Mouse (Mus musculus) urinary bladder, postnatal 14 days (tissue): ENCODE data around the gene Gm20388.

Experiments
- DNase-seq: peaks from one replicate; pipeline ENCODE4 v3.0.0; 2021; ENCODE audit warnings: low spot score

Gm20388 gene

DNA sequence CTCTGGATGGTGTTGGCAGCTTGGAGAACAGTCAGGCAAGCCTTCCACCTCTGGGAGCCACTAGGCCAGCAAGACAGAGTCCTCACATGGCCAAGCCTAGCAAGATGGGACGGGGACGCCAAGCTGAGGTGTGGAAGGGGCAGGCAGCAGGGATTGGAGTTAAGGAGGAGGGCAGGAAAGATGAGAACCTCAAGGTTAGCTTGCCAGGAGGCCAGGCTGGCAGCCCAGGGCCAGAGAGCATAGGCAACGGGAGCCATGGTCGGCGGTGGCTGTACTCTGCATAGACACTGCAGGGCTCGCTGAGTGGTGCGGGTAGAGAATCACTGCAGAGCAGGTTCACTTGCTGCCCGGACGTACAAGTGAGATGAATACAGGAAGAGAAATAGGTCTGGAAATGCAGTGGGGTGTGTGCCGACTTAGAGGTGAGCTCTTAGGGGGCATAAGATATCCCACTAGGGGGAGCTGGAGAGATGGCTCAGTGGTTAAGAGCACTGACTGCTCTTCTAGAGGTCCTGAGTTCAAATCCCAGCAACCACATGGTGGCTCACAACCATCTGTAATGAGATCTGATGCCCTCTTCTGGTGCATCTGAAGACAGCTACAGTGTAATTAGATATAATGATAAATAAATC lies 731.5 kb downstream of the Gm20388 start:
- no peak for DNase-seq

DNA sequence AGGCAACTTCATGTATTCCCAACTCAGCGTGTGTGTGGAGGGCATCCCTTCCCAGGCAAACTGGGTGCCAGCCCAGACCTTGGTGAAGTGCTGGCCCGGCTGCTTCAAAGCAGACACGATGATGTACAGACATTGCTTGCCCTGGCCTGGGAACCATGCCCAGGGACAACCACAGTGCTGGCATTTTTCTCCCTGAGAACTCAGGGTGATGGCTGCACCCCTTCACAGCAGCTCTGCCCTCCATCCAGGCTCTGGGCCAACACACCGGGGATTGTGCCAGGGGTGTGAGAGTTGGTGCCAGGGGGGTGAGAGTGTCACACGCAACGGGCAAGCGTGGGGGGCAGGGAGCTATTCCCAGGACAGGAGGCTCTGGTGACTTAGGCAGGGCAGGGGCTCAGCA lies 734.0 kb downstream of the Gm20388 start:
- peak; percentile 49 for DNase-seq

DNA sequence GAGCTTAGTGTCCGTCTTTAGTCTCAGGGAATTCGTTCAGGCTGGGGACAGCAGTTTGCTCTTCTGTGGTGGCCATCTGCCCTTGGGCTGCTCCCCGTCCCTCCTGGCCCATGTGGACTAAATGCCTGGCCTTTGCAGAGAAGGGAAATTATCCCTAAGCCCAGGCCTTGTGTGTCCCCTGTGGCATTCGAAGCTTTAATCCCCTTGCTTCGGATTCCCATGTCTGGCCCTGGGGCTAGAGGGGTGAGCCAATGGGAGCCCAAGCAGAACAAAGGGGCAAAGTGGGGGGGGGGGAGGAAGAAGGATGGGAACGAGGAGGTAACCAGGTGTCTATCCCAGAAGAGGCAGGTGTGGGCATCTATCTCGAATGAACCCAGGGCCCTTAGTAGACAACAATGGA lies 736.9 kb downstream of the Gm20388 start, which contains the start of gene 1190005I06Rik:
TSS of gene 1190005I06Rik (minus strand) at position 101 of the 400 bp plus-strand sequence.
- no peak for DNase-seq

DNA sequence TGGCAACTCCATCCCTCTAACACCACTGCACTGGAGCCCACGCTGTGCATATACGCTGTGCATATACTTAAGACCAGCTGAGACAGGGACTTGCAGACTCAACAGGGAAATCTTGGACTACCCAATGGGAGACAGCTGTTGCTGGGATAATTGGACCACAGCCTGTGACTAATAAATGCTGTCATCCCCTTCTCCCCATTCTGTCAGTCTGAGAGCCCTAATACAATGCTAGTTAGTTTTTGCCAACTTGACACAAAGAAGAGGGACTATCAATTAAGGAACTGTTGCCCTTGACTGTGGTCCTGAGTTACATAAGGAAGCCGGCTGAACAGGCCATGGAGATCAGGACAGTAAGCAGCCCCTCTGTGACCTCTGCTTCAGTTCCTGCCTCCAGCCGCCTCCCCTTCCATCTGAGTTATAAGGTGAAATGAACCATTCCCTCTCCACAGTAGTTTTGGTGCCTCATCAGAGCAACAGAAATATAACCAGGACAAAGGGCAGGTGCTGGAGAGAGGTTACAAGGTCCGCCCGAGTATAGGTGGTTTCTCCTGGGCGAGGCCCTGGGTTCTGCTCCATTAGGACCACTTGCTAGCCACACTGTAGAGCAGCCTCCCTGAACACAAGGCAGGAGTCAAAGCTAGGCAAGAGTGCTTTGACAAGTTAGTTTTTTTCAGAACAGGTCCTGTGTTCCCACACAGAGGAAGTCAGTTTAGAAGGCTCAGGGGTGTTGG lies 745.8 kb downstream of the Gm20388 start:
- DNase-seq = no peak

DNA sequence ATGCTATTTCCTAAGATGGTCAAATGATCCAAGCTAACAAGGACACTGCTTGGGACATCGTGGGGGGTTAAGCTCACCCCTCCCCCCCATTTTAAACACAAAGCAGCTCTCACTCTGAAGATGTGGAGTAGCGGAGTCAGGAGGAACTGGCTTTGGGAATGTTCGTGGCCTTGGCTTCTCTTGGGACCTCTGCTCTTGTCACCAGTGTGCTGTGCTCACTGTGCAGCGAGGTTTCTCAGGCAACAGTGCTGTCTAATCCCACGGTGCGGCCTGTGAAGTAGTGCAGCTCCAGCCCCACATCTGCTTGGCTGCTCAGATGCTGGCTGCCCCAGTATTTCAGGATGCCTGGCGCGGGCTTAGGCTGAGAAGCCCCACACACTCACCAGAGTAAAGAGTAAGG lies 746.8 kb downstream of the Gm20388 start:
- DNase-seq = no peak

DNA sequence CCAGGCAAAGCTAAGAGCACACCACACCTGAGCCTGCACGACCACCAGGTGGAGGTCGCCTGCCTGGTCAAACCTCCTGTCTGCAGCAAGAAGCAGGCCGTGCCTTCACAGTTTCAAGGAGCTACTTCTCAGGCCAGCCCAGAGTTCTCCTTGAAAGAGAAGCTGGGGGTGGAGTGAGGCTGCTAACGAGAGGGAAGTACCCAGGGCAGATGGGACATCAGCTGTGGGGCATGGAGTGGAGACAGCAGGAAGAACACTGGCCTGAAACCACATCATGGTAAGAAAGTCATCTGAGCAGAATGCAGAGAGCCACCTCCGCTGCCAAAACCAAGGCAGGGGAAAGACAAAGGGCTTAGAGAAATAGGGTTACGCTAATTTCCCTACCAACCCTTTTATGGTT lies 753.9 kb downstream of the Gm20388 start:
- DNase-seq = no peak

DNA sequence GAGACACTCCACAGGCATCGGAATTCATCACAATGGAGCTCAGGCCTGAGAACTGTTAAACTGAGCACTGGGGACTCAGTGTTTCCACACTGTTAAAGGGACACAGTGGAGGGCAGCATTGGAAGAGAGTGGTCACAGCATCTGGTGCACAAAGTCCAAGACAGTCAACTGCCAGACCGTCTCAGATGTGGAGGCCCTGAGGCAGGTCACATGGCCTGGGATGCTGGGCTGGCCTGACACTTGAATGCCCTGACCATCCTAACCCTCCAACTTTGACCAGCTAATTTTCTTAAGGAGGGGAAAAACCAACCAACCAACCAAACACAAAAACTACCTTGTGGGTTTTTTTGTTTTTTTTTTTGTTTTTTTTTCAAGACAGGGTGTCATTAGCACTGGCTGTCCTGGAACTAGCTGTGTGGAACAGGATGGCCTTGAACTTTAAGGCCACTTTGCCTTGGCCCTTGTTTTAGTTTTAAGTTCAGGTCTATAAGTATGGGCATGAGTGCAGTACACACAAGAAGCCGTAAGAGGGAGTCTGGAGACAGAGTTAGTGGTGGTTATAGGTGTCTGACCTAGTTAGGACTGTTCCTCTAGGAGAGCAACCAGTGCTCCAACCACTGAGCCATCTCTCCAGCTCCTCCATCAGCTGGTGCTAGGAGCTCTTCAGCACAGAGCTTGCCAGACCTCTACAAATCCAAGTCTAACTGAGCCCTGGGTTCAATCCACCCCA lies 755.2 kb downstream of the Gm20388 start:
- no peak for DNase-seq

DNA sequence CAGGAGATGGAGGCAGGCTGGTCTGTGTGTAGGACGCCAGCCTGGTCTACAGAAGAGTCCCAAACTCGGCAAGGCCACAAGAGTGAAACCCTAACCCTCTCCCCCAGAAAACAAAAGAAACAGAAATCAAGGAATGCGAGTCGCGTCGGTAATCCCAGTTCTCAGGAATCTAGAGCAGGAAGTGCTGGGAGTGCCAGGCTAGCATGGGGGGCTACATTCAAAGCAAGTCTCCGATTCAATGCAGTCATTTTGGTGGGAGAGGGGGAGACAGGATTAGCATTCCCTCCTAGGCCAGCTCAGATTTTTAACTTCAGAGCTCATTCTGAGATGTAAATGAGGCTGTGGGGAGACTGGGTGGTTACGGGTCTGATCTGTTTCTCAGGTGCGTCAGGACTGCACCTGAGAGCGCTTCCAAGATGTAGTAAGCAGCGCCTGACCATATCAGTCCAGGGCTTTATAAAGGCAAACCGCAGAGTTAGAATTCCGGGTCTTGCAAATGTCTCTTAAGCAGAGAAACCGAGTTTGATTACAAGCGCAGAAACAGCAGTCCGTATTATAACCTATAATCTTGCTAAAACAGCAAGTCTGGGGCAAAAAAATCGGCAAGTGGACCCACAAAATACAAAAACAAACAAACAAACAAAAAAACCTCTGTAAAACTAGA lies 756.3 kb downstream of the Gm20388 start:
- no peak for DNase-seq

DNA sequence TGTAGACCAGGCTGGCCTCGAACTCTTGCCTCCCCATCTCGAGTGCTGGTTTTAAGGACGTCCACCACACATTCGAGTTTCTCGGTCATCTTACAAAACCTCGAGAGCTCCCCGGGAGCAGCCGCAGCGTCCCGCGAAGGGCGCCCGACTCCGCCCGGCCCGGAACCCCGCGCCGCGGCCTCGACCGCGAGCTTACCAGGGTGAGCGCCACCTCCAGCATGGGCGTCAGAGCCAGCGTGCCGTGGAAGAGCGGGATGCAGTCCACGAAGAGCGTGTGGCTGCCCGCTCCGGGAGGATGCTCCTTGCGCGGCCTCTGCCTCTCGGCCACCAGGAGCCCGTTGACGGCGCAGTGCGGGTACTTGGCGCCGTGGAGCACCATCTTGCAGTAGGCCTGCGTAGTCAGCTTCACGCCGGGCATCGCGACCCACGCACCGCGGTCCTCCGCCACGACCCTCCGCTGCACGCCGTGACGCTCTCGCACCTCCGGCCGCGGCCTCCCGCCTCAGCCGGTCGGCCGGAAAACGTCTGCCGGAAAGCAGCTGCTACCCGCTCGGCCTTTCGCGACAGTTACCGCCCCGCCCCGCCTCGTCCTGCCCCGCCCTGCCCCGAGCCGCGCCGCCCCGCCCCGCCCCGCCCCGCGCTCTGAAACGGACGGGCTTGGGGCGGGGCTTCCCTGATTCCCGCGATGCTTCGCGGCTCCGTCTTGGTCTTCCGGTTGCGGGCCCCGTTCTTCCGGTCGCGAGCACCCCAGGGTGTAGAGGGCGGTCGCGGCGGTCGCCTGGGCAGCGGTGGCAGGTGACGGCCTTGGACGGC lies 757.1 kb downstream of the Gm20388 start, which contains the start of the genes Gm27021 and Cox4i1:
TSS of gene Gm27021 (minus strand) at position 519 of the 813 bp plus-strand sequence.
TSS of gene Cox4i1 (plus strand) at position 662 of the 813 bp plus-strand sequence.
- DNase-seq = peak; percentile 94

DNA sequence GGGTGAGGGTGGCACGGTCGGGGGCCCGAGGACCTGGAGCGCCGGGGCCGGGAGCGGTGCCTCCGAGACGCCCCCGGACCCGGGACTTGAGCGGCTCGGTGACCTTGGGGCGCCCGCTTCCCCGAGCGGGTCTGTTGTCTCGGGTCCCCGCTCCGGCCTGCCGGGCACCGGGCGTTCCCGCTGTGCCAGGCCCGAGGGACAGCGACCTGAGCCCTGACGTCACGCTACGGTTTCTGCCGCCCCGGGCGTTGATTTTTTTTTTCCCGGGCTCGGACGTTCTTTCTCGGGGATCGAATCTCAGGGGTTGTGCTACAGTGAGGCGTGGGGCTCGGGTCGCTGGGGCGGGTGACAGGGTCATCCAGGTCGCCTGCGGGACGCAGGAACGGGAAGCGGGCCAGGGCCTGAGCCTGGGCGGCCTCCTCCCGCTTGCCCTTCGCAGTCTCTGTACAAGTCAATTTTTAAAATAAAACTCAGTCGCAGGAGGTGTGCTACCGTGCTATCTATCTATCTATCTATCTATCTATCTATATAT lies 757.8 kb downstream of the Gm20388 start, which contains the start of gene Emc8:
TSS of gene Emc8 (minus strand) at position 200 of the 532 bp plus-strand sequence.
- DNase-seq = peak; percentile 24

DNA sequence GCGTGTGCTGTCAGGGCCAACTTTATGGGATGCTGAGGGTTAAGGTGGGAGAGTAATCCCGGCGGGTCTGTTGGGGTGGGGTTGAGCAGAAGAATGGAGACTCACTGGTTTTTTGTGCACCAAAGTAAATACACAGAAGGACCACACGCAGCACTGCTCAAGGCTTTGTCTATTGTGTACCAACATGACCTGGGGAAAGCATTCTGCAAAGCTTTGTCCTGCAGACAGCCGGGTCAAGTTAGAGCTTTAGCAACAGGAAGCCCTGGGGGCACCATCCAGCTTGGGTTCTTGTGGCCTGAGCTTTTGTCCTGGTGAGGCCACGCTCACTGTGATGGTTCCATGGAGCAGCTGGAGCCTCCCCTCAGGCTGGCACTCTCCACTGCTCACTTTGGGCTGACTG lies 761.1 kb downstream of the Gm20388 start:
- no peak for DNase-seq

DNA sequence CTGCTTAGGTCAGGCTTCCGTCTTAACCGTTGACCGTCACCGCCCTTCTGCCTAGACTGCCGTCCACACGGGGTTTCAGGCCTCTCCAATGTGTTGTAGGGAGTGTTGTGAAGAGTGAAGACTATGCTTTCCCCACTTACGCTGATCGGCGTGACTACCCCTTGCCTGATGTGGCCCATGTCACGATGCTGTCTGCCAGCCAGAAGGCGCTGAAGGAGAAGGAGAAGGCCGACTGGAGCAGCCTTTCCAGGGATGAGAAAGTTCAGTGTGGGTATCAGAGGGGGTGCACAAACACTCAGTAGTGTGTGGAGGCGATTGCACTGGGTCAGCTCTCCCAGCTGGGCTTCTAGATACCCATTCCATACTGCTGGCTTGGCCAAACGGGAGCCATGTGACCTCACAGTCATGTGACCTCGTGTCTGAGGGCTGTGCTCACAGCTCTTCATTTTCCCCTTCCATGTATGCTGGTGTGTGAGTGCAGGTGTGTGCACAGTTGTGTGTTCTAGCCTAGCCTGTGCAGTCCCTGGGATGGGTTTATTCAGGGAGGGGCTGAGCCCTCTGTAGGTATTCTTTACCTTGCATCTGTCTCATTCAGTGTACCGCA lies 762.1 kb downstream of the Gm20388 start:
- no peak for DNase-seq

DNA sequence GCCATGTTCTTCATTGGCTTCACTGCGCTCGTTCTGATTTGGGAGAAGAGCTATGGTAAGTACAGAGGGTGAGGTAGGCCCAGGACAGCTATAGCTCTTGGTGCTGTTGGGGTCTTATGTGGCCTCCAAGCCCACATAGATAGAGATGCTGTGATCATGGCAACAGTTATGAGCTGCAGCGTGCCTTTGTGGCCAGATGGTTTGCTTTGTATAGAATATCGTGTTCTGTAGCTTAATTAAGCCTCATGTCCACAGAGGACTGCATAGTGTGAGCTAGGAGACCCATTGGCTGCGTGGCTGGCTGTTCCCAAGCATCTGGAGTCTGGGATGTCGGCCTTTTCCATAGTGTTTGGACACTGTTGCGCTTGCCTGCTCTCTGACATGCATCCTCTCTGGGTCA lies 762.7 kb downstream of the Gm20388 start:
- DNase-seq = no peak

DNA sequence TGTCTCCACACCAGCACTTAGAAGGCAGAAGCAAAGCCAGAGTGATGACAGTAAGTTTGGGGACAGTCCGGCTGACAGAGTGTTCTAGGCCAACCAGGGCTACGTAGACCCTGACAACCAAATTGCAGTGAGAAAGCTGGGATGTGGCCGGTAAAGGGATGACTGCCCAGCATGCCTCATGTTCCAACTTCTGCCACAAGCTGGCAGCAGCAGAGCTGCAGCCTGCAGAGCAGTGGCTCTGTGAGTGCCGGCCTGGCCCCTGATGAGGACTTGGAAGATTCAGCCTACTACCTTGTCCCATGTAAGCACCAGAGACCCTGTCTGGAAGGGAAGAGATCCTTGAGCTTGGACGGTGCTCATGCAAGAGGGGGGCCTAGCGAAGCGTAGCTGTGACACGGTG lies 765.1 kb downstream of the Gm20388 start:
- no peak for DNase-seq

DNA sequence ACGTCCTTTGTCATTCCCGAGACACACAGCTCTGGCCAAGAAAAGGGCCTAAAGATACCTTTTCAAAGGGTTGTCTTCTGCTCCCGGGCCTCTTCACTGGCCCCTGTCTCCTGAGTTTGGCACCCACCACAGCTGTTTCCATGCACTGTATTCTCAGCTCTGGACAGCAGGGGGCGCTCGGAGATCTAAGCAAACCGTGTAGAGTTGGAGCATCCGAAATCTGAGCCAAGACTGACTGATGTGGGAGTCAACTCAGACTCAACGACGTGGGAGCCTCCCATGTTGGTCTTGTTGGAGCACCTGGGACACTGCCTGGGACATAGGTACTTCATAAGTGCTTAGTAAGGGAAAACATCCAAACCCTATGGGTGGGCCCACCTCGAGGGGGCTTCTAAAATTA lies 767.8 kb downstream of the Gm20388 start:
- DNase-seq = peak; percentile 82

DNA sequence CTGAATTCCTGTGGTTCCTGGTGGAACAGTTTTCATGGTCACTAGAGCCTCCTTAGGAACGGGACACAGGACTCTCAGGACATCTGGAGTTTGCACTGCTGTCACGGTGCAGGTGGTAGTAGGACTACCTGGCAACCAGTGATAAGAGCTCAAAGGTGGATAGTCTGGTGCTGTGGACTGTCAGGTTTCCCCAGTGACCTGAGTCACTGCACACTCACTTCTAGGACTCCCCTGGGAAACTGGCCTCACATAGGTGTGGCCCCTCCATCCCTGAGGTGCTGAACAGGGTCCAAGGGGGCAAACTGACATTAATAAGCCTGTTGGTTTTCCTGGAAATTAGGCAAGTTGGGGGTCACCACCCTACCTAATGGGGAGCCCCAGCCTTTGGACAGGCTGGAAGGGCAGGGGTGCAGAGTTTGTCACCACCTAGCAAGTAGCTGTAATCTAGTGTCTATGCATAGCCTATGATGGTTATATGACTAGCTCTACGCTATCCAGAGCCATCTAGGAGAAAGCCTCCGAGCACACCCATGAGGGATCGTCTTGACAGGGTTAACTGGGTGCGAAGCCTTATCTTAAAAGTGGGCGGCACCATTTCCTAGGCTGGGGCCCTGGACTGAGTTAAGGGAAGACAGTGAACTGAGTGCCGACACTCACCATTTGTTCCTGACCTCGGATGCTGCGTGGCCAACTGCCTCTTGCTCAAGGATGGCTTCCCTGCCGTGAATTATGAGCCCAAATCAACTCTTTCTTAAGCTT lies 769.2 kb downstream of the Gm20388 start:
- DNase-seq = no peak

DNA sequence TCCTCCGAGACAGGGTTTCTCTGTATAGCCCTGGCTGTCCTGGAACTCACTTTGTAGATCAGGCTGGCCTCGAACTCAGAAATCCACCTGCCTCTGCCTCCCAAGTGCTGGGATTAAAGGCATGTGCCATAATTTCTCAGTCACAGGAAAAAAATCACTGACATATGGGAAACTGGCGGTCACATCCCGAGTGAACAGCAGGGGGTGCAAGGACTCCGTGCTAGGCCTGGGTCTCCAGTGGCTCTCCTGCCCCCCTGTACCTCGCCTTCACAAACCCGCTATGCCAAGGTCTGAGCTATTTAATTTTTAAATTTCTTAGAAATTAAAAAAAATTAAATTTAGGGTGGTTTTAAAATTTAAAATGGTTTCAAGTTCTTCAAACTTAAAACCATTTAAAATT lies 769.8 kb downstream of the Gm20388 start:
- peak; percentile 59 for DNase-seq

DNA sequence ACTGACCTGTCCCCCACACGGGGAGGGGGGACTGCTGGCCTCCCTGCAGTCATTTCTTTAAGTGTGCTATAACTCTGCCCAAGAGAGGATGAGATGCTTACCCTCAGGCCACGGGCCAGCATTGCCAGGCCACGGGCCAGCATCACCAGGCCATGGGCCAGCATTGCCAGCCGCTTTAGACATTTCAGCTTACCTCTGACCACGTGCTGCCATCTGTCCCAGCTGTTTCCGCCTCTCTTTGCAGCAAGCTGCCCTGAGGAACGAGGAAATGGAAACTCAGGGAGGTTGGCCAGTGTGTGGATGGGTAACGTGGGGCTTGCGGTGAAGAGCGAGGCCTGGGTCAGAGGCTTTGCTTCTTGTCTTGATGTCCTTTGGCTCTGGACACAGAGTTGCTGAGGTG lies 770.5 kb downstream of the Gm20388 start:
- DNase-seq = no peak

DNA sequence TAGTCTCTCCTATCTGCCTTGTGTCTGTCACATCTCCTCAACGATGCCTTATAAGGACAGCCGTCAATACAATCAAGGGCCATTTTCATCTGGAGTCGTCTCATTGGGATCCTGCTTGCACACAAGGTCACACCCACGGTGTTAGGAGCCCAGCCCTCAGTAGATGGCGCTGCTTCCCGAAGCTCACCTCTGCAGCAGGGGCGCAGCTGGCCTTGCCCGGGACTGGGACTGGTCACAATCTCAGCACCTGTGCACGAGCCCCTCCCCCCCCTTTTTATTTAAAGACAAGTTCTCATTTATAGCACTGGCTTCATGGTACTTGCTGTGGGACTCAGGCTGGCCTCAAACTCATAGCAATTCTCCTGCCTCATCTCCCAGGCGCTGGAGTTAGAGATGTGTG lies 773.0 kb downstream of the Gm20388 start:
- peak; percentile 79 for DNase-seq

DNA sequence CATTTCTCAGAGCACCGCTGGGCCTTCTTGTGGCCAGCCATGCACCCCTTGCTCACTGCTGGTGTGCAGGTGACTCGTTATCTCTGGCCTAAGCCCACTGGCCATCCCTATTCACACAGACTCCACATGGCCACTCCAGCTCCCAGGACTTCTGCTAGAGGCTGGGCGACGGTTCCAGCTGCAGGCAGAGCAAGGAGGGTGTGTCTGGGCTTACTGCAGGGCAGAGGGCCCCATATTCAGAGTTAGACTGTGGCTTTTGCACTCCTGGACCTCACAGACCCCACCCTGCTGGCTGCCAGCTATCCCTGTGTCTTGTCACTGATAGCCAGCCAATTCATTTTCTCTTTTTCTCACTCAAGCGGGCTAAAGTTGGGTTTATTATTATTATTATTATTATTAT lies 773.4 kb downstream of the Gm20388 start:
- no peak for DNase-seq
